Mouse (Mus musculus) frontal cortex, adult 2 months (tissue): Measurements from ENCODE around the gene Steap3. TPM values are rescaled to one million over a fixed set of nuclear protein-coding genes. Genes with fewer than 3 reads are reported as not detected.
A peak's percentile ranks its signal among the peaks of the same experiment; 100 is the strongest.
"Not testable (repeated sequence)": the region's sequence is repeated elsewhere in the genome, so short reads cannot be mapped to it uniquely, and the experiment has no call there.

Experiments used
- DNase-seq, 2 experiments: peaks; one replicate each; pipeline ENCODE4 v3.0.0; 2022; ENCODE audit warnings: low spot score in 1 of 2; ENCODE audit errors: extremely low spot score in 1 of 2
- polyA plus RNA-seq: library from polyadenylated mRNA; depleted of rRNA; stranded (reverse); fragments of >200 nt; gene quantifications from 2 replicates; pipeline ENCODE4 v1.2.3, GENCODE M21; 2012; rRNA removed

Gene Steap3
- polyA plus RNA-seq, result 11.3 and 14.0 TPM in 2 replicates

- no peak for DNase-seq
Observed at GRCm38 (mm10) chr1:120272605-120273004, at the start of gene Steap3. Gene Steap3 (minus strand): TSS chr1:120272705.

DNA sequence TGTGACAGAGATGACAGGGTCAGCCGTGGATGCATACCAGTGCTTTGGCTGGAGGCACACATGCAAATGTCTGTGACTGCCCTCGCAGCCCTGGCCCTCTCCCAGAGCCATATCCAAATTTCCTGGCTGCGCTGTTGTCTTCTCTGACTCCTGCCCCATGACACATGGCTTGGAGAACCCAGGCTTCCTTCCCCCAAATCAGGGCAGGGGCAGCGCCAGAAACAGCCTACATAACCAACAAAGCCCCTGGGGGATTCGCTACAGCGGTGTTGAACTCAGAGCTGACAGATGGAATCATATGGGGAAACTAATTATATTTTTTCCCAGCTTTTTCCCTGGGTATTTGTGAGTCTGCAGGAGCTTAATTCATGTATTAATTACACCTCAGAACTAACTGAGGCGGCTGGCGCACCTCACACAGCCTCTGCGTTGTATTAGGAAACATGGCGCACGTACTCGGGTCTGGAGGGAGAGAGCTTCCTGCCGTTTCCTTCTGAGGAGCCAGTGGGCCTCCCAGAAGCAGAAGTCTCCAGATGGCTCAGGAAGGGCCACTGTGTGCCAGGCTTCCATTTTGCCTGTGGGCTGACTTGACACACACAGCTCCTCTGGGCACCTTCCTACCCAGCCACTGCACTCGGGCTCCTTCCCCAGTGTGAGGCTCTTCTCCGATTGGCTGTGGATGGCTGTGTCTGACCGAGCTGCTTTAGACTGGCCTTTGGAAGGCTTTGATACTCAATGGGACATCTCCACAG is 48.9 kb upstream of the Steap3 start:
- DNase-seq, result no peak

- no peak for DNase-seq
Observed at GRCm38 (mm10) chr1:120305801-120306200, 33.3 kb upstream of the Steap3 start.

DNA sequence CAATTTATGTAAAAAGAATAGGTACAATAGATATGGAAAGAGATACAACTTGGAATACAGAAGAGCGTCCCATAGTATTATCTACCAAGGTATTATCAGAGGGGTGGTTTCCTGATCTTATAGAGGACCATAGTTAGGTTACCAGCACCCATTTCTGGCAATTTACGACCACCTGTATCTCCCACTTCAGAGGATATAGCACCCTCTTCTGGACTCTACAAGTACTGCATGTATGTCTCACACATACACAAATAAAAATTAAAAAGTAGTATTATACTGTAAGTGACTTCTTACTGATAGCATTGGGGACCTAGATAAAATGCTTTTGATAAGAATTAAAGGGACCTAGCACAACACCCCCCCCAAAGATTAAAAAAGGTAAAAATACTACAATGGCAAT is 24.4 kb upstream of the Steap3 start:
- no peak for DNase-seq

DNA sequence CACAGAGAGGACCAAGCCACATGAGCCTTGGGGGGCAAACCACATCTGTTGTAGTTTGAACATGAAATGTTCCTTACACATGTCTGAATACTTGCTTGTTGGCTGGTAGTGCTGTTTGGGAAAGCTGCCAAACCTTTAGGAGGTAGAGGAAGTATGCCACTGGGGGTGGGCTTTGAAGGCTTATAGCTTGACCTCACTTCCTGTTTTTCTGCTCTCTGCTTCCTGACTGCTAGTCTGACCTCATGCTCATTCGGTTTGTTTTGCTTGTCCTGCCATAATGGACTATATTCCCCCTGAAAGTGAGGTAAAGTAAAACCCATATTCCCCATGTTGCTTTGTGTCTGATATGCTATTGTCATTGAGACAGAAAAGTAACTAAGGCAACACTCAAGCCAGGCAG is 21.3 kb upstream of the Steap3 start:
- DNase-seq, result no peak

DNA sequence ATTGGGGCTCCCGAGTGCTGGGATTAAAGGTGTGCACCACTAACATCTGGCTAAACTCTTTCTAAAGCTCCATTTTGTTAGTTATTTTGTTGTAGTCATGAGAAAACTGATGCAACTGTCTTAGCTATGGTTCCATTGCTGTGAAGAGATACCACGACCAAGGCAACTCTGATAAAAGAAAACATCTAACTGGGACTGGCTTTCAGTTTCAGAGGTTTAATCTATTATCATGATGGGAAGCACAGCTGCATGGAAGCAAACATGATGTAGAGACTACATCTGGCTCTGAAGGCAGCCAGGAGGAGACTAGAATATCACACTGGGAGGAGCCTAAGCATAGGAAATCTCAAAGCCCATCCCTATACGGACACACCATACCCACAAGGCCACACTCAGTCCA is 19.2 kb upstream of the Steap3 start:
- no peak for DNase-seq

GRCm38 (mm10) chr1:120289843-120290242 is 17.3 kb upstream of the Steap3 start:
- DNase-seq, result no peak

GRCm38 (mm10) chr1:120287679-120288078 is 15.2 kb upstream of the Steap3 start:
- no peak for DNase-seq

DNA sequence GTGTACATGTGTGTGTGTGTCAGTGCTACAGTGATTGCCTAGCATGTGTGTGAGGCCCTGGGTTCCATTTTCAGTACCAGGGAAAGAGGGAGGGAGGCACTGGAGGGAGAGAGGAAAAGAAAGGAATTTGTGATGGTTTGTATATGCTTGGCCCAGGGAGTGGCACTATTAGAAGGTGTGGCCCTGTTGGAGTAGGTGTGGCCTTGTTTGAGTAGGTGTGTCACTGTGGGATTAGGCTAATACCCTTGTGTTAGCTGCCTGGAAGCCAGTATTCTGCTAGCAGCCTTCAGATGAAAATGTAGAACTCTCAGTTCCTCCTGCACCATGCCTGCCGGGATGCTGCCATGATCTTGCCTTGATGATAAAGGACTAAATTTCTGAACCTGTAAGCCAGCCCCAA is 3.6 kb upstream of the Steap3 start:
- DNase-seq, result not testable (repeated sequence)

- no peak for DNase-seq
Observed at GRCm38 (mm10) chr1:120275224-120275623, 2.7 kb upstream of the Steap3 start.

GRCm38 (mm10) chr1:120270882-120271281 is 1.6 kb downstream of the Steap3 start:
- no peak for DNase-seq

GRCm38 (mm10) chr1:120270115-120270514 is 2.4 kb downstream of the Steap3 start:
- DNase-seq, result no peak

GRCm38 (mm10) chr1:120267631-120268030 is 4.9 kb downstream of the Steap3 start:
- no peak for DNase-seq

- DNase-seq, result no peak
Observed at GRCm38 (mm10) chr1:120266460-120266859, 6.0 kb downstream of the Steap3 start.

DNA sequence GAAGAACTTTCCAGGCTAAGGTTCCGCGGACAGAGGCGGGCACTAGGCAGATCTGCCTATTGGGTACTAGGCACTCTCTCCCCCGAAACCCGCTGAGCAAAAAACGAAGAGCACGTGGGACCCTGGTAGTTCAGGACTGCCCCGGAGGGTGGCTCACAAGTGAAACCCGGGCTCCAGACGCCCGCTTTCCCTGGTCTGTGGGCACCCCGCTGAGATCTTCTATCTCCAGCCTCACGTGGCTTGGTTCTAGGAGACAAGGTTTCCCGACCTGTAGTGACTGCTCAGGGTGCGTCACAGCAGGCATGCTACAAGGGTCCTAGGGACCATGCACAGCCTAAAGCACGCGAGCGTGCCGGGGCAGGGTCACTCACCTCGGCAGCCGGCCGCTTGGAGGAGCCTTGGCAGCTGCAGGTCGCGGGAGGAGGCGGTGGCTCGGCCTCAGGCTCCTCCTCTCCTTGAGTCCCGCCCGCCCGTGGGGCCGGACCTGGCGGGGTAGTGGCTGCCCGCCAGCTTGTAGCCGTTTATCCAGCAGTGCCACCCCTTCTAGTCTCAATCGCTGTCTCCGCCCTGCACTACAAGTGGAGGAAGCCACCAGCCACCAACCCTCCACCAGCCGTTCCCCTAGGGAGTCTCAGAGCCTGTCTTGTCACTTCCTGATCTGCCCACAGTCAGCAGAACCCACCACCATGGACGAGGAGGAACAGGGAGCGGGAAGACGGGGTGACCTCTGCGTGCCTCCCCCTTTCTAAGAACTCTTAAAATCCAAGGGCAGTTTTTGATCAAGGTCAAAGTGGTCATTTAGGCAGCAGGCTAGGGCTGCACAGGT is 7.4 kb downstream of the Steap3 start:
- peak; percentile 17 to 64 for DNase-seq

DNA sequence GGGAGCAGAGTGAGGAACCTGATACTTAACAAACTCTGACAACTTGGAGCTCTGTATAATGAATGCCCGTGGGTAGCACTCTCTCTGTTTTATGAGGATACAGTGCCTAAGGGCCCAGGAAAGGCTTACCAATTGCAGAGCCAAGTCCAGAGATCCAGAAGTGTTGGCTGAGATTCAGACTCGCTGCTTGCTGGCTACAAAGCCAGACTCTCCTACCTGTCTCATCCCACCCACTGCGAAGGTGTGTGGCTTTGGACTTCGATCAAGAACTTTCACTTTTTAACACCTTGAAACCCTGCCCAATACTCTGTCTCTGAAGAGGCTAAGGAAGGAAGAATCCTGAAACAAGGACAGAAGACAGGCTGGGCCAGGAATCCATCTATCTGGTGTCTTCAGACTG is 9.3 kb downstream of the Steap3 start:
- no peak for DNase-seq

- no peak for DNase-seq
Observed at GRCm38 (mm10) chr1:120261166-120261565, 11.3 kb downstream of the Steap3 start.

DNA sequence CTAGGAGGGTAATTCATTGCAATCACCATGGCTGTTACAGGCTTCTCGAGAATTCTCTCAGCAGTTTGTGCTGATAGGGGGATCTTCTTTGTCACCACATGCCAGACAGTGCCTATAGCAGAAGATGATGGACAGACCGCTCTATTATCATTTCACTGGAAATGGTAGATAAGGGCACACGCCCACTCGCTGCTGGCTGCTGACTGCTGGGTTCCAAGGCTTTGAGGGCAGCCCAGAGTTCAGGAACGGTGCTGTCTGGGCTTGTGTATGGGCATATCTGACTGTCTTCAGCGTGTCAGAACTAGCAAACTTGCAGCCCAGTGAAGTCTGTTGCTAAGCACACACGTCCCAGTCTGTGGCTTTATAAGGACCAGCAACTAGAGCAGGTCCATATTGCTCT is 13.3 kb downstream of the Steap3 start:
- DNase-seq, result no peak

DNA sequence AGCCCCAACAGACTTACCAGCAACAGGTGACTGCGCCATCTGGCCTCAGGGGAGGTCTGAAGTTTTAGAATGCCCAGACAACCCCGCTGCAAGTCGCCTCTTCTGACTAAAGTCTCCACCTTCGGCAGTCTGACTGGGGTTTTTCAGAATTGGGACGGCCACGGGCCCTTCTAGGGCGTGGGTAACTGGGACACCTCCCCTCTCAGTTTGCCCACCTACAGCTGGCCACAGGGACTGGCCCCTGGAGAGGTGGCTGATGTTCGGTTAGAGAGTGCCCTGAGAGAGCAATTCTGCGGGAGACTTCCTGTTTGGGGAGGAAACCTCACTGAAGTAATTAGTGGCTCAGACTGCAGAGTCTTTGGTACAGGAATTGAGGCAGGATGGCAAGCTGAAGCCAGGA is 13.8 kb downstream of the Steap3 start:
- DNase-seq, result no peak

DNA sequence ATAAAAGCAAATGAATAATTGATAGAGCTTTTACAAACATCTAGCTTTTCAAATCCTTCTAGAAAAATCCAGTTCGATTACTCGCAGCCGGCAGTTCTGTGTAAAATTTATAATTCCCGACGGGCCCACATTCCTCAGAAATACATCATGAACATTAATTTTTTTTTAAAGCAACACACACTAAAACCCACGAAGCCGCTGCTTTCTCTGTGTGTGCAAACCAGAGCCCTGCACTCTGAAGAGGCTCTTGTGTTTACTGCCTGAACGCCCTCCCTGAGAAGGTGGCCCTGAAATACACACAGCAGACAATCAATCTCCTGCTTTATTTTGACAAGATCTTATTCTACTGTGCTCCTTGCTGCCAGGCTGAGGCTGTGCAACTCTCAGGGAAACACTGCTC is 14.3 kb downstream of the Steap3 start:
- no peak for DNase-seq

DNA sequence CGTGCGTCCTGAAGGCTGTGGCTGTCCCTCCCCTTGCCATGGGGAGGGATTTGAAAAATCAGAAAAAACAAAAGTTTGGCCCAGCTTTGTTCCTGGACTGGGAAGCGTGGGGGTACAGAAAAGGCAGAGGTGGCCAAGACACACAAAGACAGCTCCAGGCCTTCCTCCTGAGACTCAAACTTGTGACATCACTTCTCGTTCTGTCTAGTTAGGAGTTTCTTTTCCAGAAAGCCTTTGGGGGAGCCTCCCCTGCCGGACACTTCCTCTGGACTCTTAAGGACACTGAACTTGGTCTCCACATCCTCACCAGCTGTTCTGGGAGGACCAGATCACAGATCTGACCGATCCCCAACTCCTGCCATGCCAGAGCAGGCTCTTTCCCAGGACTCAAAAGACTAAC is 18.8 kb downstream of the Steap3 start:
- DNase-seq, result no peak
